Mouse (Mus musculus) gastrocnemius, adult 18-20 months (tissue): Measurements from ENCODE around the gene Ktn1. TPM values are rescaled to one million over a fixed set of nuclear protein-coding genes. Genes with fewer than 3 reads are reported as not detected.

Experiments
- DNase-seq: peaks from one replicate; pipeline ENCODE4 v3.0.0; 2021; ENCODE audit warnings: low spot score
- total RNA-seq, 2 experiments: library from RNA; stranded (reverse); gene quantifications; 2 replicates each; pipeline ENCODE4 v1.2.3; 2021

The Ktn1 gene
- total RNA-seq, 2 experiments from 2014 or later, result 191 to 211 TPM

DNA sequence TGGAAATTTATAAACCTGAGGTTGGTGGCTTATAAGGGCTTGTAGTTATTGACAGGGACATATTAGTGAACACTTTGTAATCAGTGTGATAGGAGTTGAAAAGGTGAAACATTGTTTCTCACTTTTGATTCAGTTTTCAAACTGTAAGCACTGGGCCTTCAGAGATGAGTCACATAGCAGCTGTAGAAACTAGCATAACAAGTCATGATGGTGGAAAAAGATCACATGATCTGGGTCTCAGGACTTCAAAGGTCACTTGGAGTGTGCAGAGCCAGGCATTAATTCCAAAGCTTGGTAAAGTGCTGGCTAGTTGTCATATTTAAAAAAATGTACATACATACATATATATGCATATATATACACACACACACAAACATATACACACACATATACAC lies 16.2 kb downstream of the Ktn1 start:
- DNase-seq, result no peak

DNA sequence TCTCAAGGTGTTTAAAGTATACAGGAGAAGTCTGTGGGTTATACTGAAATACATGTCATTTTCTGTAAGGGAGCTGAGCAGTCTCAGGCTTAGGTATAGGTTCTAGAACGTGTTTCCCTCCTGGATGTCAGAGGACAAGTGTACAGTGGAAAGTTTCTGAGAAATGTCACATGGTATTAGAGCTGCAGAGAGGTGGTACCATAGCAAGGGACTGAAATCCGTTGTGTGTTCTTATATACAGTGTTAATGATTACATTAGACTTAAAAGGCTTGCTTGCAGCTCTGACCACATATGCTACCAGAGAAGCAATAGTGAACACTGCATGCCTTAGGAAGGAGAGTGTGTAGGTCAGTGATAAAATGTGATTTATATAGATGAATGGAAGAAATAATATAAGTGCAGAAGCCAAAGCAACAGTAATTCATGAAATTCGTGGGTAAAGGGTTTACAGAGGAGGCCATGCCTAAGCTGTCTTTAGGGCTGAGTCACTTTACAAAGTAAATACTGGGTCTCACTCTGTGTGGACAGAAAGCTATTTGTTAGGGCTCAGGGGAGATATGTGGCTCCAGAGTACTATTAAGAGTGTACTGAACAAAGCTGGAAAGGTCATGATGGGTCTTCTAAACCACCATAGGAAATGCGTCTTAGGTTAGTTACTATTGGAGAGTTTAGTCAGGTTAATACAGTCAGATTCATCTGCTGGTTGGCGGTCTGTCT lies 17.0 kb downstream of the Ktn1 start:
- no peak for DNase-seq

DNA sequence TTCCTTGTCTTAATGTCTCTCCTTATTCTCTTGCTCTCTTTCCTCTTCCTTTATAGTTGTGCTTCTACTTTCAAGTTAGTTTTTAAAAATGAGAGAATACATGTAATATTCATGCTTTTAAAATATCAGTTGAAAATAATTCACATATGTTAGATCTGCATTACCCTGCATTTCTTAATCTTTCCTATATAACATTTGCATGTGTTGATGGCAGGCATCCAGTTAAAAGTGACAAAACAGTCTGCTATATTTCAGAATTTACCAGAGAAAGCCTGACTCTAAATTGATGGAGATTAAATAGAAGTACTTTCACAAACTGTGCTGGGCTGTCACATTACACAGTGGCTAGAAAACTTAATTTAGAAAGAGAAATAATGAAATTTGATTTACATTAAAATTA lies 19.8 kb downstream of the Ktn1 start:
- no peak for DNase-seq

DNA sequence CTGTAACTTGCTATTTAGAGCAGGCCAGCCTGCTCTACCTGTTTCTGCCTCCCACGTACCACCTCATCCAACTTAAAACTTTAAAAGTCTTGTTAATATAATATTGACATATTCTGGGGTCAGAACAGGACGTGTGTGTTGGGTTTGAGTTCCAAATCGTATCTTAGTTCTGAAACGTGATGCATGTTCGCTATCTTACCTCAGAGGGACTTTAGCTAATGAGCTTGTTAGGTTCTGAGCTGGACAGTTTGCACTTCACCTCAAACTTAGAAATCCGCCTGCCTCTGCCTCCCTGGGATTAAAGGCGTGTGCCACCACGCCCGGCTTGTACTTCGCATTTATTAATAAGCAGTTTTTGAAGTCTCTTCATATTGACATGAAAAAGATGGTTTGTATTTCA lies 34.6 kb downstream of the Ktn1 start:
- no peak for DNase-seq

DNA sequence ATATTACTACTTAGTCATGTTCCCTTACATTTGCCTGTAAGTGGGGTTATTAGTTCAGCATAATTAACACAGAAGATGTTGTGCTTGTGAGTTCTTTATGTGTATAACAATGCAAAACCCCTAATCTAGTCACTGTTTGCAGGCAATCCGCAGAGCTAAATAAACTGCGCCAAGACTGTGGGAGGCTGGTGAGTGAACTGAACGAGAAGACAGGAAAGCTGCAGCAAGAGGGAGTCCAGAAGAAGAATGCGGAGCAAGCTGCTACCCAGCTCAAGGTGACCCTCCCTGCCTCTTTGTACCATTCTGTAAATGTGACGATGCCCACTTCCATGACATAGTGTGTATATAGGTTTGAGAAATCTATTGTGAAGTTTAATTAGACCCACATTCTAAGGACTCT lies 36.3 kb downstream of the Ktn1 start:
- DNase-seq, result no peak

DNA sequence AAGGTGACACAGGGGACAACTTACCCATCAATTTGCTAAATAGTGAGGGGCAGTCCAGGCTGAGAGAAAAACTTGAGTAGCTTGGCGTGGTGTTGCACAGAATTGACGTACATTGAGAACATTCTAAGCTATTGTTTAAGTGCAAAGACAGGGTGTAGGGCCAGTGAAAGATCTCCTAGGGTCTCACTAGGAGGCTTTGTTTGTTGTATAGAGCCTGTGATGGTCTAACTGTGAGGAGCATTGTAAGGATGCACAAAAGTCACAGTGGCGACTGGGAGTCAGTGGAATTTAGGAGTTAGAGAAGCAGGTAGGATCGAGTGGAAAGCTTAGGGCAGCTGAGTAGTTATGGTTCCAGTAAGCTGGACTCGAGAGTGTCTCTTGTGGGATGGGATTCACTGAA lies 50.9 kb downstream of the Ktn1 start:
- DNase-seq, result no peak

DNA sequence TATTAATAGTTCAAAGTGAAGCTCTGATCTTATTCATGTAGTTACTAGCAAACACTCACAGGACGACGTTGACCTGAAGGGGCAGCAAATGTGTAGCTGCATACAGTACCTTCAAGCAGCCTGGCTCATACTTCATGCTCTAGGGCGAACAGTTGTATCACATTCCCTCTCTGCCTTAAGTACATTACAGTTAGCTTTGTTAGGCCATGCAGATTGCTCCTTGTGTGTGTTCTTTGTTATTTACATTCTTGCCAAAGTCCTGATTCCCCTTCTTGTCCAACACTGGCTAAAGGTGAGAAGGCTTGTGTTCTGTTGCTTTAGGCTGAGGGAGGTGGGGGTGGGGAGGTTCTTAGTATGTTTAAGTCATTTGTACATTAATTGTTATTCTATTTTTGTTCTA lies 61.3 kb downstream of the Ktn1 start:
- DNase-seq, result no peak

DNA sequence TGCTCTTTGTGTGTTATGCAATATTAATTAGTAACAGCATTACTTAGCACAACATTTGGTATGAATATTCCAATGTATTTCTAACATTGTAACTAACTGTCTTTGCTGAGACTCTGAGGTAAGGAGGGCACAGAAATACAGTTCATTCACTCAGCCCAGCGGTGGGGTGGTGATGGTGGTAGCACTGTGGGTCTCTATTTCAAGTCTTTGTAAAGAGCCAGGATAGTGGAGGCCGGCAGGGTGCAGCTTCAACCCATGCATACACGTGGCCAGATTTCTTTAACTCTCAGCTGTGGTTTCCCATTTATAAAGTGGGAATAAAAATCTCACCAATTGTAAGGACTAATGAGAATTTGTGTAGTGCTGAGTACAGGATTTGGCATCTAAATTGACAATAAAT lies 67.5 kb downstream of the Ktn1 start:
- no peak for DNase-seq

DNA sequence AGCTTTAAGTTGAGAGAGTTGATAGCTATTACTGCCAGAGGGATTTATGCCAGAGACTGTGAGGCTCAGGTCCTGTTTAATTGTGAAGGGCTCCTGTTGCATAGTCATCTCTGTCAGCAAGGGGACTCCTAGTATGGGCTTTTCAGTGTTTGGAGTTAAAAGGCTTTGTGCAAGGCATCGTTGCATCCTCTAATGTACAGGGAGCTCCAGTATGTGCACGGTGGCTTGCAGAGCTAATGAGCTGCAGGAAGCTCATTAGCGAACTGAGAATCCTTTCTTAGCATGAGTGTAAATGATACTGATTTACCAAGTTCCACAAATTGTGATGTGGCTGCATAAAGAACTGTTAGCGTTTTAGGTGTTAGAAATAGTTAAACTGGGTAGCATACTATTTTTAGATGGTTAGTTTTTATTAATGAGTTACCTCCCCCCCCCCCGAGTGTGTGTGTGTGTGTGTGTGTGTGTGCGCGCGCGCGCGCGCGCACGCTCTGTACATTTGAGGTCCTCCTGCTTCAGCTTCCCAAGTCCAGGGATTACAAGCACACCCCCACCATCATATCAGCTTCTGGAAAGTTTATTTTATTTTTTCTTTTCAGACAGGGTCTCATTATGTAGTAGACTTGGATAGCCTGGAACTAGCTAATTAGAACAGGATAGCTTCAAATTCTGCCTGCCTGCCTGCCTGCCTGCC lies 69.8 kb downstream of the Ktn1 start:
- no peak for DNase-seq

DNA sequence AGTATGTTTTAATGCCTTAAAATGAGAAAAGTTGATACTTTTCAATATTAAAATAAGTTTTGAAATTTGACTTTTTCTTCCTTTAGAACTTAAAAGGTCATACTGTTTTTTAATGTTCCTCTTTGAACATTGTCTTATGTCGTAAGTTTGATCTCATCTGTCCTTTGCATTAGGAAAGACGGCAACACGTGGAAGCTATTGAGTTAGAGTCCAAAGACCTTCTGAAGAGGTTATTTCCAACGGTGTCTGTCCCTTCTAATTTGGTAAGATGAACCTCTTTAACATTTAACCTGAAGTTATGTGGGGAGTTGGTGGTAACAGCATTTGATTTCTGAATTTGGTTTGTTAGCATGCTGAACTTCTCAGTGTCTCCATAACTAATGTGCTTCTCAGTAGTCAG lies 71.8 kb downstream of the Ktn1 start:
- no peak for DNase-seq

DNA sequence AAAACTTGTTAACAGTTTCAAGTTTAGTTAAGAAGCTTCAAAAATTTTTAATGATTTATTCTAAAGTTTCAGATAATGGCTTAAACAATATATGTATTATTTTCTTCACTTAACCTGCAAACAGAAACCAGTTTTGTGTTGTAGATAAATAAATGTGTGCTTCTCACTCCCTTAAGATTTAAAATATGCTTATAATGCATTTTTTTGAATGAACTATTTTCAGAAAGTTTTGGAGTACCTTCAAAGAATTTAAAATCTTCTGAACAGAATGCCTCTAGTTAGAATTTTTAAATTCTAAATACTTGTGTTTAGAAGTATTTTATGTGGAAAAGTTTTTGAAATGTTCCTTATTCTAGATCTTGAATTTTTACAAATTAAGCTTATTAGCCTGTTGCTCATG lies 74.8 kb downstream of the Ktn1 start:
- no peak for DNase-seq

DNA sequence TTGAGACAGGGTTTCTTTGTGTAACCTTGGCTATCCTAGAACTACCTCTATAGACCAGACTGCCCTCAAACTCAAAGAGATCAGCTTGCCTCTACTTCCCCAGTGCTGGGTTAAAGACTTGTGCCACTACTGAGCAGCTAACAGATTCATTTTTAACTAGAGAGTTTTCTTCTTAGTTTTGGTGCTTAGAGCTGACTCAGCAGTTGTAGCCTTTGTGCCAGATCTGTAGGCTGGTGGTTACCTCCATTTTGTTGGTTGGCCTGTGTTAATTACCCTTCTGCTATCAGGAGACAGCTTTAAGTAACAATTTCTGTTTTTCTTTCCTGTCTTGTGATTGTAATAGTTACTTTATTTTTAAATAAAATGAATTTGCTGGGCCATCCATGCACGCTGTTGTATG lies 80.3 kb downstream of the Ktn1 start:
- no peak for DNase-seq

DNA sequence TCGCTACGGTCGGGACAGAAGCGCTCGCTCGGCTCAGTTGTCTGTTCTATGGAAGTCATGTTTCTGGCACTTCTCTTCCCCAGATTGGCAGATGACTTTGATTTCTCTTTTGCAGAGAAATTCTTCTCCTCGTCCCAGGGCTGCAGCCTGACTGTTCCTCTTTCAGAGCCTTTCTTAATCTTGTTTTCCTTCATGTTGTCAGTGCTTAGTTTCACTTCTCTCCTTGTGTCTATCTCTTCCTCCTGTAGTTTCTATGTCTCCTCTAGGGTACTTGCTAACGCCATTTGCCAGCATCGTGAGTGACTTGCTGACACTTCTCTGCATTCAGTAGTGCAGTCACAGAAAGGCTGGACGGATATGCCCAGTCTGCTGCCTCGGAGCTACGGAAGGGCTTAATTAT lies 87.1 kb downstream of the Ktn1 start:
- DNase-seq, result no peak

DNA sequence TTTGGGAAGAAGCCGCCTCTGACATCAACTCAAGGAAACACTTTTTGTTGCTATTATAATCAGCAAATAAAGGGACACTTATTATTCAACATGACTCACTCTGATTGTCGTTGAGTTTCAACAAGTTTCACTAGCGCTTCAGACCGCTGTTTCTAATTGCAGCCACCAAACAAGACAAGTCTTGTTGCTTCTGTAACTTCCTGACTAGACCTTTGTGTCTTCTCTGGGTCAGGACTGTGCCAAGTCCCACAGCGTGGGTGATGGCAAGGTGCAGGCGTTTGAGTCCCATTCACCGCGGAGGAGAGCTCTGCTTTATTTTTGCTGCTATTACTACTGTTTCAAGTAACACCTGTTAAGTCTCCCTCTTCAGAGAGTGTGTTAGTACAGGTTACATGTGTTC lies 88.2 kb downstream of the Ktn1 start:
- no peak for DNase-seq

DNA sequence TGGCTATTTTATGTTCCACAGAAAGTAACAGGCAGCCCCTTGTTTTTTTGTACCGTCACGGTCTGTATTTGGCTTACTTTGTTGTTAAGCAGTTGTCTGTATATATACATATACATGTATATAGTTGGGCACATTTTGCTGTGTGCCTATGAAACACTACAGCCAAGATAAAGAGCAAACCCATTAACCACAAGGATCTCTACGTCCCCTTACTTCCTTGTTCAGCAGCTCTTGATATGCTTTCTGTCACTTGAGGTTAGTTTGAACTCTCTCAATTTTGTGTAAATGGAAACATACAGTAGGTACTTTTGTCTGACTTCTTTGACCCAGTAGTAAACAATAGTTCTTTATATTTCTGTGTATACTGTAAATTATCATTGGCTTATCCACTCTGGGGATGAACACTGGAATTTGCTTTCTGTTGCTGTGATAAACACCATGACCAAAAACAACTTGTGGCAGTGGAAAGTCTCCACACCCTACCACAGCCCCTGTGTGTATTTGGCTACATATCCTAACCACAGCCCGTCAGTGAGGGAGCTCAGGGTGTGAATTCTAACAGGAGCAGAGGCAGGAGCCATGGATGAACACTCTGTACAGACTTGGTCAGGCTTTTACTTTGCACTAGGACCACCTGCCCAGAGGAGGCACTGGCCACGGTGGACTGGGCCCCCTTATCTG lies 92.2 kb downstream of the Ktn1 start:
- no peak for DNase-seq

DNA sequence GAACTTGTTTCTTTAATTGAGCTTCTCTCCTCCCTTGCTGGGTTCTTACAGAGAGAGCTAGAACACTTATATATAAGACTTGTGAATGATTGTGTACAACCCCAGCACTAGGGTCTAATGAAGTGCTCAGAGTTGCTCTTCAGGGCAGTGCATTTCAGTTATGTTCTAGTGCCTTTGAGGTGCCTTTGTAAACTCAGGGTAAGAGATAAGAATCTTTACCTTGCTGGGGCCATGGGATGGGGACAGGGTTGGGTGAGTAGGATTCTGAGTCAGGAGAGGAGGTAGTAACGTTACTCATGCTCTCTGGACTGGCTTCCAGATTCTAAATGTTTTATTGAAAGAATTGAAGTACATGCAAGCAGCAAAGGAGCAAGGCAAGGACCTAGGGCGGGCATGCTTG lies 92.8 kb downstream of the Ktn1 start:
- DNase-seq, result no peak

DNA sequence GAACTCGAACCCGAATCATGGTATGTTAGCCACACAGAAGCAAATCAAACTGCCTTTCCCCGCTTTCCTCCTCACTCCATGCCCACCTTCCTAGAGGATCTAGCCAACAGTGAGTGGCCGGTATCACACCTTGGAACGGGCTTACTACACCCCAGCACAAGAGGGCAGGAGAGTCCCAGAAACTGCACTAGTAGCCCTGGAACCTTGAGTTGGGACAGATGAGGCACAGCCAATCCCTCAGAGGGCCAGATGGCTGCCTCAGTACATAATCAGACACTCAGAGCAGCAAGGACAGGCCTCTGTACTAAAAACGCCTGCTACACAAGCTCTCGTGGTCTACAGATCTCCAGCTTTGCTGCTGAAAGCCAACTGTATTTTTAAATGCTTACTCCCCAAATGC lies 94.4 kb downstream of the Ktn1 start:
- DNase-seq, result no peak

DNA sequence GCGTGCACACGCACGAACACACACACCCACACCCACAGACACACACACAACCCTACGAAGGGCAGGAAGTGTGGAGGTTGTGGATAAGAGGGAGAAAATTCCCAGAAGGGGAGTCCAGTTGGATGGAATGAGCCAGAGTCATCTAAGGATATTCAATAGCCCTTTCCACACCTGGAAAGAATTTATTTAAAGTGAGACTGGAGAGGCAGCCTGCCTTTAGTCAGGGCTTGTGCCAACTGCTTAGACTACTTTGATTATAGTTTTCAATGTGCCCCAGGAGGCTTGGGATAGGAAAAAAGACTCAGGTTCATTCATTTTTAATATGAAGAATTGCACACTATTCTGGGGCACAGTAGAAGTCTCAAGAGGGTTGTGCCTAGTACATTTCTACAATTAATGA lies 96.8 kb downstream of the Ktn1 start:
- DNase-seq, result no peak

DNA sequence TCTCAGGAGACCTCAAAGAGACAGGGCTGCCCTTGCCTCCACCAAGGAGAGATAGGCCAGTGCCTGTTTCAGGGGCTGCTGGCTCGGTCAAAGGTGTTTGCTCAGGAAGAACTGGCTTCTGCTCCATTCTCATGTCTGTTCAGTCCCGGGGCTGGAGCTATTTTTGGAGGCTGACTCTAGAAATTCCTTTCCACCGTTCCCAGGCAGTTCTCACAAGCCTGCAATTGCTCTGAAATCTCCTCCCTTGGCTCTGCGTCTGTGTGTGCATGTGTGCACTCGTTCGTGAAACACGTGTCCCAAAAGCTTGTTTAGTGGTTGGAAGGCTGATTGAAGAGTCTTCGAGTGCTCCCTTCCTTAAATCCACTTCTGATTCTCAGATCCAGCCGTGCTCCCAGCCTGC lies 99.3 kb downstream of the Ktn1 start:
- peak; percentile 75 for DNase-seq

DNA sequence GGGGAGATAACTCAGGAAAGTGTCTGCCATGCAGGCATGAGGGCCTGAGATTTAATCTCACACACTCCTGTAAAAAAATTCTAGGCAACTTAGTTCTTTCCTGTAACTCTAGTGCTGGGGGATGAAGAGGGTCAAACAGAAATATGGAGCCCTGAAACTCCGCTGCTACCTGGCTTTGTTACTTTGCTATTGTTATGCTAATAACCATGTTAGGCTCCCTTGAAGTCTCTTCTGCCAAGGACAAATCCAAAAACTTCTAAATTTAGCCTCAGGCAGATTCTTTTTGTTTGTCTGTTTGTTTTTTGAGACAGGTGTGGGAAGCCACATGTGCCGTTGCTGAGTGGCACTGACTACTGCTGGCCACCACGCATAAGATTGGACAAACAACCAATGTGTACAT lies 100.5 kb downstream of the Ktn1 start:
- DNase-seq, result no peak

DNA sequence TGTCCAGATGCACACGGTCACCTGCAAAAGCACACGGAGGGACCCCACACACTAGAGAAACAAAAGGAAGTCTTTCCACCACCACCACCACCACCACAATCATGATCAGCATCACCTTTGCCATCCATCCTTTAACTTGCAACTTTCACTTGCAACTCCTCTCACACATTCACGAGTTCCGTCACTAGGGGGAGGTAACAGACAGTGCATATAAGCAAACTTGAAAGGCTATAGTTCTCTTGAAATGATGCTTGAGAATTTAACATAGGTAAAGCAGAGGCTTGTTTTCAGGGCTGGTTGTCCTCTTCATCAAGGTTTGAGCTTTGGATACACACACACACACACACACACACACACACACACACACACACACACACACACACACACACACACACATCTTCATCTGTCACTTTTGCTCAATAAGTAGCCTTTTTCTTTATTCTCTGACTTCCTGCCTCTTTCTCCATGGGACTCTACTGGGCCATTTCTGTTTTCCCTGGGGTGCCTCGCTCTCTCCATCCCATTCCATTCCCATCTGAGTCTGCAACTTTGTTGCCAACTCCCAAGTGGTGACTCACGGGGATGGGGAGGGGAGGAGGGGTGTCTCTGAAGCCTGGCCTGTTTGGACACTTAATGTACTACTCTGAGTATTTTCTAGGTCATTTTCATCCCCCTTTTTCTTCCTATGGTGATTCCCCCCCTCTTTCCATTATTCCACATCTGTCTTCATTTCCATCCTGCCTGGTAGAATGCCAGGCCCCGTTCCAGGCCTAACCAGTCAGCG lies 103.4 kb downstream of the Ktn1 start:
- peak; percentile 76 for DNase-seq

DNA sequence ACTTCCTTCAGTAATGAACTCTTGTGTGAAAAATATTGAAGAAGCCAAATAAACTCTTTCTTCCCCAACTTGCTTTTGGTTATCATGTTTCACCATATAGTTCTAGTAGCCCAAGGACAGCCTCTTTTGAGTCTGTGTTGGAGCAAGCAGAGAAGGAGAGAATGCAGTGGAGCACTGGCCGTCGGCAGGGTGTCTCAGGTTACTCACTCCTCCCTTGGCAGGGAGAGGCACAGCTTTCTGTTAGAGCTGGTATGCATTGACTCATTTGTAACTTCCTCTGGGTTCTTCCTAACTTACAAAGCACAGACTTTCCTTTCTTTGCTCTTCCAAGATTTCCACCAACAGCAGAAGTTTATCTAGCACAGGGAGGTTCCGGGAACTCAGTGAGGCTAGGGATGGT lies 105.3 kb downstream of the Ktn1 start:
- no peak for DNase-seq
